Mouse (Mus musculus) heart, adult 2 months (tissue): Measurements from ENCODE around the gene Eif2a.

ENCODE experiments used
- CTCF ChIP-seq: fragments of 200-600 bp; IDR thresholded peaks from 2 replicates; pipeline ENCODE4 v1.8.1; 2022; ENCODE audit warnings: antibody characterized with exemption, mild to moderate bottlenecking, moderate library complexity
- POLR2A ChIP-seq: fragments of 200-500 bp; IDR thresholded peaks from 2 replicates; pipeline ENCODE4 v1.6.1; 2011; ENCODE audit warnings: mild to moderate bottlenecking, low read depth, low read length, control low read depth; ENCODE audit not compliant: insufficient read depth

- TF ChIP-seq CTCF (no peak), POLR2A (no peak)
Measured at GRCm38 (mm10) chr3:58582788-58583426, 57.3 kb downstream of the Eif2a start.
